Mouse (Mus musculus) limb, embryonic 11.5 days (tissue): ENCODE measurements around the gene Gpld1. TPM values are rescaled to one million over a fixed set of nuclear protein-coding genes. Genes with fewer than 3 reads are reported as not detected.

Source experiments
- ATAC-seq: fragments of 200-750 bp; cut with Nextera tagmentation; 2 replicates; pipeline ENCODE4 v1.8.0; 2017; ENCODE audit warnings: low read depth; ENCODE audit not compliant: insufficient number of reproducible peaks, low FRiP score, low TSS enrichment
- DNase-seq: peaks from one replicate; pipeline ENCODE4 v3.0.0-alpha.2; 2015; ENCODE audit warnings: low spot score
- H3K27ac ChIP-seq: fragments of 300-500 bp; sonication (generic); replicated peaks from 2 replicates; pipeline ENCODE4 v1.5.1; 2014; ENCODE audit warnings: low read depth, mild to moderate bottlenecking, low read length
- H3K27me3 ChIP-seq: fragments of 300-500 bp; sonication (generic); 2 replicates; pipeline ENCODE4 v1.6.1; 2014; ENCODE audit warnings: mild to moderate bottlenecking, low read length, mixed read lengths; ENCODE audit not compliant: control insufficient read depth, insufficient read depth
- H3K36me3 ChIP-seq: fragments of 300-500 bp; sonication (generic); 2 replicates; pipeline ENCODE4 v1.6.1; 2014; ENCODE audit warnings: mild to moderate bottlenecking, low read length, moderate library complexity, mixed read lengths; ENCODE audit not compliant: control insufficient read depth, insufficient read depth
- H3K4me1 ChIP-seq: fragments of 300-500 bp; sonication (generic); 2 replicates; pipeline ENCODE4 v1.6.1; 2014; ENCODE audit warnings: low read length, mixed read lengths; ENCODE audit not compliant: control insufficient read depth, insufficient read depth
- H3K4me2 ChIP-seq: fragments of 300-500 bp; sonication (generic); 2 replicates; pipeline ENCODE4 v1.6.1; 2014; ENCODE audit warnings: low read depth, mild to moderate bottlenecking, moderate library complexity; ENCODE audit not compliant: severe bottlenecking
- H3K4me3 ChIP-seq: fragments of 300-500 bp; sonication (generic); 2 replicates; pipeline ENCODE4 v1.5.1; 2014; ENCODE audit warnings: low read depth, low read length
- H3K9ac ChIP-seq: fragments of 300-500 bp; sonication (generic); 2 replicates; pipeline ENCODE4 v1.6.1; 2014; ENCODE audit warnings: mild to moderate bottlenecking, low read length
- H3K9me3 ChIP-seq: fragments of 300-500 bp; sonication (generic); 2 replicates; pipeline ENCODE4 v1.6.1; 2016; ENCODE audit warnings: low read length; ENCODE audit not compliant: control insufficient read depth
- WGBS: fragments of 180-500 bp; shearing (Covaris S2); extraction: QIAGEN DNeasy Blood & Tissue Kit; methylation state at CpG from one replicate; pipeline ENCODE4 v1.1.7; 2014; 5-methylcytosine and 5-hydroxymethylcytosine counted together
- polyA plus RNA-seq: library from polyadenylated mRNA; unstranded; fragments of >200 nt; fragmentation: Nextera tagmentation; extraction: Ambion mirVana; gene quantifications from 2 replicates; pipeline ENCODE4 v1.2.1, GENCODE M21; 2014

The Gpld1 gene
- polyA plus RNA-seq, 1 experiment from 2014 or later: 0.25 TPM

DNA sequence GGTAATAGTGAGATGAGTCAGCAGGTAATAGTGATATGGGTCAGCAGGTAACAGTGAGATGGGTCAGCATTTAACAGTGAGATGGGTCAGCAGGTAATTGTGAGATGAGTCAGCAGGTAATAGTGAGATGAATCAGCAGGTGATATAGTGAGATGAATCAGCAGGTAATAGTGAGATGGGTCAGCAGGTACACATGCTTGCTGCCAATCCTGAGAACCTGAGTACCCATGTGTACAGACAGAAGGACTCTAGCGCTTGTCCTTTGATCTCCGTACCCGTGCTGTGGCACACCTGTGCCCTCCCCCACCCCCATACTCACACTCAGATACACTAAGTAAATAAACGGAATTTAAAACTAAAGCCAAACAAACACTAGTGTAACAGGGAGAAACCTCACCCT lies 28.0 kb upstream of the Gpld1 start:
- no peak overlapping the region for H3K27ac ChIP-seq
- no peaks in the 10 kb centered on the region for H3K9me3 ChIP-seq
- H3K36me3 ChIP-seq: no peaks in the 10 kb centered on the region
- WGBS: 91% methylated on average over 4 of the region's 4 CpGs
- DNase-seq (no peak), ATAC-seq (no peak)
- H3K27me3 ChIP-seq: no peaks in the 10 kb centered on the region
- no peak overlapping the region for H3K4me2 ChIP-seq
- no peaks in the 10 kb centered on the region for H3K4me1 ChIP-seq
- no peak overlapping the region for H3K4me3 ChIP-seq
- H3K9ac ChIP-seq: no peak overlapping the region

- Histone ChIP-seq H3K9me3 (no peaks in the 10 kb centered on the region), H3K4me1 (no peaks in the 10 kb centered on the region), H3K27me3 (no peaks in the 10 kb centered on the region), H3K4me3 (no peak overlapping the region), H3K27ac (no peak overlapping the region), H3K4me2 (no peak overlapping the region), H3K9ac (no peak overlapping the region), H3K36me3 (no peaks in the 10 kb centered on the region)
- DNase-seq (no peak), ATAC-seq (no peak)
- WGBS: 69% methylated on average over 13 of the region's 13 CpGs
Measured at GRCm38 (mm10) chr13:24915831-24916230, 27.1 kb upstream of the Gpld1 start.

GRCm38 (mm10) chr13:24920333-24920977 lies 22.5 kb upstream of the Gpld1 start:
- Histone ChIP-seq H3K27ac (no peak overlapping the region), H3K4me2 (no peak overlapping the region)

DNA sequence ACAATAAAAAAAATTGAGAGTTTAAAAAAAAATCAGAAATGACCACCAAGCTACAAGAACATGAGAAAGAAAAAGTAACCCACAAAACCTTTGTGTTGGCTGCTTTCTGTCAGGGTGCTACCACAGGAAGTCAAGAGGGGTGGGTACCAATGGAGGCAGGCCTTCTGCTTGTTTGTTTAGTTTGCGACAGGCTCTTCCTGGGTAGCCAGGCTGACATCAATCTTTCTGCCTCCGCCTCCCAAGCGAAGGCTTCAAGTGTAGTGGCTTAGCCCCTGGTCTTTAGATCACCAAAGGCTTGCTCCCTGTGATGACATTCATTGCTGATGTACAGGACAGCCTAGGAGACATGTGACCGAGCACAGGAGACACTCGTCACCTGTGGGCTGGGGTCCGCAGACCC lies 21.7 kb upstream of the Gpld1 start:
- WGBS: 76% methylated on average over 6 of the region's 6 CpGs
- ATAC-seq: no peak
- H3K4me1 ChIP-seq: no peaks in the 10 kb centered on the region
- no peak overlapping the region for H3K4me2 ChIP-seq
- no peak overlapping the region for H3K4me3 ChIP-seq
- H3K9me3 ChIP-seq: no peaks in the 10 kb centered on the region
- H3K27me3 ChIP-seq: no peaks in the 10 kb centered on the region
- H3K9ac ChIP-seq: no peak overlapping the region
- no peaks in the 10 kb centered on the region for H3K36me3 ChIP-seq
- no peak for DNase-seq
- no peak overlapping the region for H3K27ac ChIP-seq

More at GRCm38 (mm10) chr13:24920333-24920977, 22.5 kb upstream of the Gpld1 start:
- no peak overlapping the region for H3K9ac ChIP-seq
- no peaks in the 10 kb centered on the region for H3K27me3 ChIP-seq
- H3K4me1 ChIP-seq: no peaks in the 10 kb centered on the region
- WGBS: 33% methylated on average over 5 of the region's 5 CpGs
- ATAC-seq (peak; percentile 17; the same call in 1 of the 2 replicates), DNase-seq (peak; percentile 60)
- no peaks in the 10 kb centered on the region for H3K36me3 ChIP-seq
- no peak overlapping the region for H3K4me3 ChIP-seq
- H3K9me3 ChIP-seq: no peaks in the 10 kb centered on the region

GRCm38 (mm10) chr13:24923991-24924390 lies 19.0 kb upstream of the Gpld1 start:
- Histone ChIP-seq H3K27me3 (no peaks in the 10 kb centered on the region), H3K9me3 (no peaks in the 10 kb centered on the region), H3K4me1 (no peaks in the 10 kb centered on the region), H3K4me2 (no peak overlapping the region), H3K4me3 (no peak overlapping the region), H3K36me3 (no peaks in the 10 kb centered on the region), H3K27ac (no peak overlapping the region), H3K9ac (no peak overlapping the region)
- DNase-seq (no peak), ATAC-seq (no peak)
- WGBS: 90% methylated on average over 5 of the region's 5 CpGs

- Histone ChIP-seq H3K27ac (no peak overlapping the region), H3K4me1 (no peaks in the 10 kb centered on the region), H3K27me3 (no peaks in the 10 kb centered on the region), H3K4me3 (no peak overlapping the region), H3K9me3 (no peaks in the 10 kb centered on the region), H3K9ac (no peak overlapping the region), H3K4me2 (no peak overlapping the region), H3K36me3 (no peaks in the 10 kb centered on the region)
- ATAC-seq (no peak), DNase-seq (no peak)
Measured at GRCm38 (mm10) chr13:24930591-24930990, 12.4 kb upstream of the Gpld1 start.

- Histone ChIP-seq H3K4me1 (no peaks in the 10 kb centered on the region), H3K36me3 (no peaks in the 10 kb centered on the region), H3K27ac (no peak overlapping the region), H3K4me3 (no peak overlapping the region), H3K9me3 (no peaks in the 10 kb centered on the region), H3K4me2 (no peak overlapping the region), H3K9ac (no peak overlapping the region), H3K27me3 (no peaks in the 10 kb centered on the region)
- WGBS: 92% methylated on average over 7 of the region's 7 CpGs
- DNase-seq (no peak), ATAC-seq (no peak)
Measured at GRCm38 (mm10) chr13:24933199-24933598, 9.8 kb upstream of the Gpld1 start.

DNA sequence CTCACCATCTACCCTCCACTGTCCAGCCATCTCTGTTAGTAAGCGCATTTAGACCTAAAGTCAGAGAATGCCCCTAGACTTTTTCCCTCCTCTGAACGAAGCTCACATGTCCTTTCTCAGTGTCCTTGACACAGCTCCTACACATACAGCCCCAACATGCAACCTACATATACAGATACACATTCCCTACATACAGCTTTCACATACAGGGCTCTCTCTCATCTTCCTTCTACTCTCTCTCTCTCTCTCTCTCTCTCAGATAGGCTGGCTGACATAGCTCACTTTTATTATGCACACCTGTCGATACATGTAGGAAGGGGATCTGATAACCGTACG lies 6.2 kb upstream of the Gpld1 start:
- H3K4me3 ChIP-seq: peak overlapping the region; percentile 82
- WGBS: 54% methylated on average over 5 of the region's 5 CpGs
- no peaks in the 10 kb centered on the region for H3K27me3 ChIP-seq
- H3K4me1 ChIP-seq: no peaks in the 10 kb centered on the region
- no peak overlapping the region for H3K27ac ChIP-seq
- H3K4me2 ChIP-seq: peak overlapping the region; percentile 85
- H3K9ac ChIP-seq: peak overlapping the region; percentile 94
- DNase-seq (no peak), ATAC-seq (peak; percentile 27; the same call in 1 of the 2 replicates)
- no peaks in the 10 kb centered on the region for H3K36me3 ChIP-seq
- H3K9me3 ChIP-seq: no peaks in the 10 kb centered on the region
